Mouse (Mus musculus) forebrain, embryonic 14.5 days (tissue): Measurements from ENCODE around the gene Zfp654. TPM values are rescaled to one million over a fixed set of nuclear protein-coding genes. Genes with fewer than 3 reads are reported as not detected.

Experiments used
- polyA plus RNA-seq: library from polyadenylated mRNA; unstranded; fragments of >200 nt; fragmentation: Nextera tagmentation; extraction: Ambion mirVana; gene quantifications from 2 replicates; pipeline ENCODE4 v1.2.1, GENCODE M21; 2014

Gene Zfp654
- polyA plus RNA-seq, 1 experiment from 2014 or later = 6.5 TPM

Other genes with a start within 250 kb of the Zfp654 start
- not detected in 2 replicates for gene Csnka2ip, start 249.2 kb downstream of the Zfp654 start, polyA plus RNA-seq
- 29.9 and 31.5 TPM in 2 replicates for gene 4930453N24Rik, start 80.5 kb downstream of the Zfp654 start, polyA plus RNA-seq
- 79.1 and 104 TPM in 2 replicates for gene Cggbp1, start 344 bp upstream of the Zfp654 start, polyA plus RNA-seq